Mouse (Mus musculus): Measurements from ENCODE around the gene Zcchc9.
A peak's percentile ranks its signal among the peaks of the same experiment; 100 is the strongest.
"Not testable (repeated sequence)": the region's sequence is repeated elsewhere in the genome, so short reads cannot be mapped to it uniquely, and the experiment has no call there.

Zcchc9 gene

DNA sequence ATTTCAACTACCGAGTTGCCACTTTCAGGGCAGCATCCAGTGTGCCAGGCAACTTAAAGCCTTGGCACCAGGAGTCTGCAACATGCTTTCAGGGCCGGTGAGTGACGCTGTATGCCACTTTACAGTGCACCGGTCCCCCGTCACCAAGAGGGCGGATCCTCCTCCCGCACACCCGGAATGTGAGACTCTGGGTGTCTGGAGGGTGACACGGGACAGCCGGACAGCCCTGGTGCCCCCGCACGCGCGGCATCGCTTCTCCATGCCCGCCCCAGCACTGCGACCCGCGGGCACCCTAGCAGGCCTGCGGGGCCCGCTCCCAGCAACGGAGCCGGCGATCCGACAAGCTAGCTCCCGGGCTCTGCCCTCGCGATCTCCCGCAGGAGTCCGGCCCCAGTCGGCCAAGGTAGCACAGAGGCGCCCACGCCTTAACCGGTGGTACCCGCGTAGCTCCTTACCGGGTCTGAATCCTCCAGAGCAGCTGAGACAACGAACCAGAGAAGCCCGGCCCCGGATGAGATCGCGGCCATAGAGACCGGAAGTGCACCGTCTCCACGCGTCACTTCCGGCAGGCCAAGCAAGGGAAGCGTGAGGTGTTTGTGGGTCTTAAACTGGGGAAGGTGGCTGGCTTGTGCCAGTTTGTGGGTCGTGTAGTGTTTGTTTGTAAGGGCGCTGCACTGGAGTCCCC, at the start of gene Zcchc9:
Zcchc9 (minus strand) TSS at position 551 of the 685 bp plus-strand sequence.
- peak; percentile 85 for DNase-seq (ENCODE audit: low spot score)

DNA sequence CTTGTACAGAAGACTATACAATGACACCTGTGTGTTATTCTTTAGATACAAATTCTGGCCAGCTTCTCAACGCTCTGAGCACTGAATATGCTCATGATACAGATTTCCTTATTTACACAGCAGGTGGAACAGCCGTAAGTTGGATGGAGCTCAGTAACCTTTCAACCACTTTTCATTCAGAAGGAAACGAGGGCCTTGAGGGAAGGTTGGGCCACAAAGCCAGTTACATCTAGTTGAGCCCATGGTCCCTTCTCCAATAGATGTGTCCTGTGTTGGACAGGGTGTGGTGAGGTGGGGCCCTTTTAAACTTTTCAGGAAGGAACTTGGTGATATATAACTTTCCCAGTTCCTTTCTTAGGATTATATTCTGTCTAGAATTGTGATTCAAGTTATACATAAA, 46.9 kb upstream of the Zcchc9 start:
- no peak for DNase-seq (ENCODE audit: low spot score)

DNA sequence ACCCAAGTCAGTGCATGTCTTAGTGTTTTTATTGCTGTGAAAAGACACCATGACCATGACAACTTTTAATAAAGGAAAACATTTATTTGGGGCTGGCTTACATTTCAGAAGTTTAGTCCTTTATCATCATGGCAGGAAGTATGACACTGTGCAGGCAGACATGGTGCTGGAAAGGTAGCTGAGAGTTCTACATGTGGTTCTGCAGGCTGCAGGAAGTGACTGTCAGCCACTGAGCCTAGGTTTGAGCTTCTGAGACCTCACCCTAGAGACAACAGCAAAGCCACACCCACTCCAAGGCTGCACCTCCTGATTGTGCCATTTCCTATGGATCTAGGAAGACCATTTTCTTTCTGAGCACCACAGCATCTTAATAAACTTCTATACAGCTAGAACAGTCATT, 20.4 kb upstream of the Zcchc9 start:
- DNase-seq (ENCODE audit: low spot score), result no peak

GRCm38 (mm10) chr13:91826066-91826465, 18.6 kb upstream of the Zcchc9 start:
- DNase-seq (ENCODE audit: low spot score), result no peak

DNA sequence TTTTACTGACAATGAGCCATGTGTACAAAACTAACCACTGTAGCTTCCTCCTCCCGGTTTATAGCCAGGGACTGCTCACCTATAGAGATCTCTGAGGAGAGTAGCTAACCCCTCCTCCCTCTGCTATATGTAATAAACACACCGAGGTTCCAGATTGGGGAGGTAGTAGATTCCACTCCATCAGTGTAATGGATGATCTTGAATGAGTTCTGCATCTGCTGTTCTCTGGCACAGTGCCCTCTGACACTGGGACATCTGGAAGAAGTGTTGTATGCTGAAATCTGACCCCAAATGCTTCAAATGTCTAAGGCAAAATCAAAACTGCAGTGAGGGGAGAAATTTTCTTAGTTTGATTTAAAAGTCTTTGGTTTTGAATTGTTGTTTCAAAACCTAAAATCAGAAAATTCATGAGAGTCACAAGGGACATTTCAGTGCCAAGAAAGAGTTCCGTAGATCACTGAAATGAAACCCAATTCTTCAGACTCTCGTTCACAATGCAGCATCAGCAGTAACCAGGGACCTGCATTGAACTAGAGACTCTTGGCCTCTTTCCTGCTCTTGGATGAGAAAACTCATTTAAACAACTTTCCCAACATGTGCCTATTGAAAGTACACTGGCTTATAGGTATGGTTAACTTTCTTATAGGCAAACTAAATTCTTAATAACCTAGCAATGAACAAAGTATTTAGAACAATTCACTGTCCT, 17.5 kb upstream of the Zcchc9 start:
- DNase-seq (ENCODE audit: low spot score), result no peak

DNA sequence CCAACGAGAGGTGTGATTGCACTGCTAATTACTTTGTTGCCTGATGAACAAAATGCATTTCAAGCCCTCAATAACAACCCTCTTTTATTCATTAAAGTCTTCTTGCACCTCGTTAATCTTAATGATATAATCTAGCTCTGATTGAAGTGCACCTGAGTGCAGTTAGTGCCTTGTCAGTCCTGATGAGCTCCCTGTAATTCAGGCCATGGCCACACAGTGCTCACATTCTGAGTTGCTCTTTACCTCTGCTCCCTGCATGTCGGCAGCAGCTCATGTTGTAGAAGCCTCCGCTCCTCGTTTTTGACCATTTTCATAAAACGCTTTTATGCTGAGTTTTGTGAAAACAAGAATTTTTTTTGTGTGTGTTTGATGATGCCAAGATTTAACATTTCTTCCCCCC, 16.2 kb upstream of the Zcchc9 start:
- no peak for DNase-seq (ENCODE audit: low spot score)

DNA sequence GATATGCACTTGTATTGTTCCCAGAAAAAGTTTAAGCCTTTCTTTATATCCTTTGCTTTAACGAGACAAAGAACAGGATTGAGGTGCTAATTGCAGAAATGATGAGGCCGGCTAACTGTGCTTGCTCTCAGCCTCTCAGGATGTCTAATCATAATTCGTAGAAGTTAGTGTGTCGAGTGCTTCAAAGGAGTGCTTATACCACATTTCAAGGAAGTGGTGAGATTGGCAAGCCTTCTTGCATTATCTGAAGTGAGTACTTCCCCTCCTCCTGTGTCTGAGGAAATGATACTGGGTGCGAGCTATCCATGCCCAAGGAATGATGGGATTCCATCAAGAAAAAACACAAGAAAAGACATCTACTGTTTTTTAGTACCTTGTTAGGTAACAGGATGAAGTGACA, 7.2 kb upstream of the Zcchc9 start:
- no peak for DNase-seq (ENCODE audit: low spot score)

- no peak for DNase-seq (ENCODE audit: low spot score)
These were observed 2.0 kb upstream of the Zcchc9 start for GRCm38 (mm10) chr13:91809476-91809875.

- DNase-seq (ENCODE audit: low spot score), result no peak
These were observed 520 bp upstream of the Zcchc9 start for GRCm38 (mm10) chr13:91807874-91808575.

DNA sequence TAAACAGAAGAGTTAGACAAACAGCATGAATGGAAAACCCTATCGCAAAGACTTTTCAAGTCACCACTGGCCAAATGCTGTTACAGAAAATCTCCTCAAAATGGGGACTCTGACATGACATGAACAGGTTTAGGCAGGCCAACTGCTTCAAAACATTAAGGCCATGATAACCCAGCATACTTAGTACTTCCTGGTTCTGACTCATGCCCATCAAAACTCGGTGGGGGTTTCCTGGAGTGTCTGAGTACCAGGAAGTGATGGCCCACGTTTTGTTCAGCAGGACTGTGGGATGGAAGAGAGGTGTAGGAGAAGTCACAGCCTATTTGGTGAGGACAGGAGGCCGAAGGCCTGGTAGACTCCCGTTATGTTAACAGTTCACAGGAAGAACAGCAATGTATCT, 5.8 kb downstream of the Zcchc9 start:
- no peak for DNase-seq (ENCODE audit: low spot score)

GRCm38 (mm10) chr13:91797442-91797841, 10.1 kb downstream of the Zcchc9 start:
- DNase-seq (ENCODE audit: low spot score), result no peak

DNA sequence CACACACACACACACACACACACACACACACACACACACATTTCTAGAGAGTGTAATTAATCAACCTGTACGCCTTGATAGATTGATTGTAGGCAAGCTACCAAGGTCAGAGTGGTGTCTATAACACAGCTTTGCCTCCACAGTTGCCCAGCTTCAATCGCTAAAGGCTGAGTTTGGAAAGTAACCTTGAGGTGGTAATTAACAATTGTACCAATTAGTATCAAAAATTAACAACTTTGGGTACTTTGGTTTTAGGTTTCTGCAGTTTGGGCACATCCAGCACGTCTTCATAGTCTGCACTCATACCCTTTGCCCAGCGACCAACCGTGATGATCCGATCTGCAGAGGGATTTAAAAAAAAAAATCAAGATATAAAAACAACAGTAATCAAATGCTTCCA, 10.6 kb downstream of the Zcchc9 start:
- no peak for DNase-seq (ENCODE audit: low spot score)

GRCm38 (mm10) chr13:91796003-91796402, 11.5 kb downstream of the Zcchc9 start:
- no peak for DNase-seq (ENCODE audit: low spot score)

DNA sequence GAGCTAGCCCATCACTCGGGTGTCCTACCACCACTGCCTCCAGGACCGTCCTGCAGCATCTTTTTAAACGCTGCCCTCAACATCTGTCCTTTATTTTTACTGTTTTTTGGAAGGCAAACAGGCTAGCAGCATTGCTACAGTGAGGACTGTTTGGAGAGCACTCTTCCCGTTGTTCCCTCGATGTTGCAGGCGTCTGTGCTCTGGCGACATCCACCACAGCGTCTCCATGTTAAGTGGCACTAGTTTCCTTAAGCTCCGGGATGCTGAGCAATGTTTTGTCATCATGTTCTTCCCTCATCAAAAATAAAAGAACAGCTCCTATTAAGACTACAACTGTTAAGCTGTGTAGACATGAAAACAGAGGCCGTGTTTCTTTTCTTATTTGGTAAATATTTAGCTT, 11.9 kb downstream of the Zcchc9 start:
- DNase-seq (ENCODE audit: low spot score), result no peak

DNA sequence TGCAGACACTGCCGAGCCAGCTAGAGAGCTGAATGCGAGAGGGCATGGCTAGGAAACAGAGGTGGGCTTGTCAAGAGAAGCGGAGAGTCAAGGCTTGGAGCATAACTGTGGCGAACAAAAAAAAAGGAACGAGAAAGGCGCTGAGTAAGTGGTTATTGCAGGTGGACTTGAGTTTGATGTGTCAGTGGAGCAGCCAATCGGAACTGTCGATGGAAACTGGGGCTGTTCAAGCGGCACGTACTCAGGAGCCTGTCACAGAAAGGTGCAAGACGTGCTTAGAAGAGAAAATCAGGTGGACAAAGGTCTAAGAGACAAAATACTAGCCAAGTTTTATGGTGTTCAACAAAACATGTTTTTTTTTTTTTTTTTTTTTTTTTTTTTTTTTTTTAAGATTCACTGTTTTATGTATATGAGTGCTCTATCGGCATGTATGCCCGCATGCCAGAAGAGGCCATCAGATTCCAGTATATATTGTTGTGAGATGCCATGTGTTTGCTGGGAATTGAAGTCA, 12.5 kb downstream of the Zcchc9 start:
- DNase-seq (ENCODE audit: low spot score), result no peak

GRCm38 (mm10) chr13:91792035-91792434, 15.5 kb downstream of the Zcchc9 start:
- DNase-seq (ENCODE audit: low spot score), result no peak

DNA sequence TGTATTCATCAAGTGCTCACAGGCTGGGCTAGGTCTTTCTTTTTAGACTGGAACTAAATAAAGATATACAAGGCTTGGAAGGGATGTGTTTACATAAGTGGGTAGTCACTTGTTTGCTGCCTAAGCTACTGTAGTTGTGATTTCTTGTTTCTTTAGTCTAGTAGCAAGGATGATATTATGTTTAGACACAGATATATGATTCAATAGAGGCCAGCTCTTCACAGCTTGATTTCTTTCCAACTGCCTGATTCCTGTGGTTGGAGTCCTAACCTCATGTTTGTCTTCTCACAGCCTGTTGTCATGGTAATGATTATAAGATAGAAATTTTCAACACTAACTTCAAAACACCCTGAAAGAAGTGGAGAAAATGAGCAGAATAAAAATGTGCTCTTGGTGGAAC, 27.6 kb downstream of the Zcchc9 start:
- DNase-seq (ENCODE audit: low spot score), result no peak

DNA sequence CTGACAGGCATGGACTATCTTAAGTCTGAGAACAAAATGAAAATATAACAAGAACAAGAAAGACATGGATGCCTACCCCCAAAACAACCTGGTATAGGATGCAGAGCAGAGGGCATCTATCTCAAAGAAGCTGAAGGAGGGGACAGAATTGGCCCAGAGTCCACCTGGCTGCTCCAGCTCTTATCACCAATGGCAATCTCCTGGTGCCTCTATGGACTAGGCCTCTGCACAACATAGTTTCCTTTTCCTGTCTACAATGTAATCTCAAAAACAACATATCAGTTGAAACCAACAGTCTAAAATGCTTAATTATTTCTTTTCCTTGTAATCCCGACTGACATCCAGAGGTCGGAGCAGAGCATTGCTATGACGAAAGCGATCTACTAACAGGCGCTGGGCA, 29.4 kb downstream of the Zcchc9 start:
- DNase-seq (ENCODE audit: low spot score), result no peak

- no peak for DNase-seq (ENCODE audit: low spot score)
These were observed 38.5 kb downstream of the Zcchc9 start for GRCm38 (mm10) chr13:91768683-91769651.

DNA sequence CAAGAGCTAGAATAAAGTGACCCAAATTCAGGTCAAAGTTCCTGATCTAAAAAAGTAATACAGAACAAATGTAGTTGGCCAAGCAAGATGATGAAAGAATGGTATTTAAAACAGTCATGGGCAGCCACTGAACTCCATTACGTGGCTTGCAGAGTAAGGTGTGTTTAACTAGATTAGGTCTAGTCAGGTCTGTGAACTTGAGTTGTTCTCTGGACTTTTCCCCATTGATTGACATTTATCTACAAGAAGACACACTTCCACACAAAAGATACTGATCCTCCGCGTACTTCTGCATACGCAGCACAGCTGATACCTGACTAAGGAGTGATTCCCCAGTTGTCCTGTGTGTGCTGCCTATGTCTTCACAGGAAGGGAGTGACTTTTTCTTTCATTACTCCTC, 41.9 kb downstream of the Zcchc9 start:
- DNase-seq (ENCODE audit: low spot score), result no peak

DNA sequence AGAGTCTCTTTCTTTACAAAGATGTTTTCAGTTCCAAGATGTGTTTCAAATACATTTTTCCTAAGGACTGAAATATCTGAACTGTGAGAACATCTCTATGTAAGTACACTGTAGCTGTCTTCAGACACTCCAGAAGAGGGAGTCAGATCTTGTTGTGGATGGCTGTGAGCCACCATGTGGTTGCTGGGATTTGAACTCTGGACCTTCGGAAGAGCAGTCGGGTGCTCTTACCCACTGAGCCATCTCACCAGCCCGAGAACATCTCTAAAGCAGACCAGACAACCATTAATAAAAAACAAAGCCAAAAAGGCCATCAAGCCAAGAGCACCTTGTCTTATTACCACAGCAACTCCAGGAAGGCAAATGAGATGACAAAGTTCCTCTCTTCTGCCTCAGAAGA, 43.9 kb downstream of the Zcchc9 start:
- not testable (repeated sequence) for DNase-seq (ENCODE audit: low spot score)

Data from left cerebral cortex, adult 11 months (tissue).